Mouse (Mus musculus): Measurements from ENCODE around the gene Rps11.

GRCm38 (mm10) chr7:45166950-45167401 is 42.7 kb upstream of the Rps11 start:
- TF ChIP-seq MYOD1 (IDR thresholded peaks at IDR 0.05; ENCODE audit: control insufficient read depth in 1 of 3, insufficient read length in 2 of 3, low read depth in 2 of 3): no peak
- no peak for TF ChIP-seq POLR2A (IDR thresholded peaks at IDR 0.05; ENCODE audit: insufficient read length, low read depth)
- TF ChIP-seq POLR2AphosphoS2 (IDR thresholded peaks at IDR 0.05; ENCODE audit: insufficient read length, low read depth): no peak

Measured in myocyte (in vitro differentiated cells).